Mouse (Mus musculus): ENCODE measurements at regions not wholly inside any gene's neighbourhood (a gene's known extent, or its start where the extent isn't known, plus 50 kb on each side); places are given as distances from the start of the nearest gene placed in this dataset.

DNA sequence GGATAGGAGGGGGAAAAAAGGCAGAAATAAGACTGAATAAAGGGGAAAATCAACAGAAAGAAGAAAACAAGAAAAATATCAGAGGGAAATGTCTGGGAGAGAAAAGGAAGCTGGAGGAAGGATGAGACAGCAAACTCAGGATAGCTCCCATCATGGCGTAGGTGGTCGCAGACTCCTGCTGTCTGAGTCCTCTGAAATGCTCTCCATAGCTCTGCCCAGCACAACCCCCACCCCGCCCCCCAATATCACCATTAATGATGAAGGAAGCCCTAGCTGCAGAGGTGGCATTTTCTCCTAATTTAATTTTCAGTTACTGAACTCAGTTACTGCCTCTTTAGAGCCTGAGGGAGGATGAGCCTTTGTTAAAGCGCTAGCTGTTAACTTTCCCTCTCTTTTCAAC is 275.6 kb upstream of the Tmem161b start:
- TF ChIP-seq CTCF (conservative IDR thresholded peaks at IDR 0.05; ENCODE audit: insufficient read depth, insufficient read length, low read depth, low read length) (no peak), POLR2A (IDR thresholded peaks at IDR 0.05; ENCODE audit: low read depth, low read length) (no peak)
